Mouse (Mus musculus) forebrain, embryonic 11.5 days (tissue): ENCODE measurements around the gene Elk4. TPM values are rescaled to one million over a fixed set of nuclear protein-coding genes. Genes with fewer than 3 reads are reported as not detected.
A peak's percentile ranks its signal among the peaks of the same experiment; 100 is the strongest.

Experiments
- ATAC-seq: fragments of 200-750 bp; cut with Nextera tagmentation; replicated peaks from 2 replicates; pipeline ENCODE4 v1.8.0; 2017; ENCODE audit warnings: moderate TSS enrichment; ENCODE audit not compliant: low FRiP score
- DNase-seq: peaks from one replicate; pipeline ENCODE4 v3.0.0-alpha.2; 2017; ENCODE audit warnings: low spot score
- H3K27ac ChIP-seq: fragments of 300-500 bp; sonication (generic); 2 replicates; pipeline ENCODE4 v1.5.1; 2014; ENCODE audit warnings: low read depth, low read length
- H3K27me3 ChIP-seq: fragments of 300-500 bp; sonication (generic); 2 replicates; pipeline ENCODE4 v1.6.1; 2014; ENCODE audit warnings: mild to moderate bottlenecking, low read length, mixed read lengths; ENCODE audit not compliant: control insufficient read depth, insufficient read depth
- H3K36me3 ChIP-seq: fragments of 300-500 bp; sonication (generic); 2 replicates; pipeline ENCODE4 v1.6.1; 2014; ENCODE audit warnings: mild to moderate bottlenecking, low read length, moderate library complexity, mixed read lengths; ENCODE audit not compliant: control insufficient read depth, insufficient read depth
- H3K4me1 ChIP-seq: fragments of 300-500 bp; sonication (generic); replicated peaks from 2 replicates; pipeline ENCODE4 v1.6.1; 2014; ENCODE audit warnings: low read length, mixed read lengths; ENCODE audit not compliant: control insufficient read depth, insufficient read depth
- H3K4me2 ChIP-seq: fragments of 300-500 bp; sonication (generic); 2 replicates; pipeline ENCODE4 v1.6.1; 2014; ENCODE audit warnings: low read depth, mild to moderate bottlenecking, low read length, moderate library complexity, mixed read lengths; ENCODE audit not compliant: severe bottlenecking
- H3K4me3 ChIP-seq: fragments of 300-500 bp; sonication (generic); 2 replicates; pipeline ENCODE4 v1.5.1; 2014; ENCODE audit warnings: low read depth, low read length
- H3K9ac ChIP-seq: fragments of 300-500 bp; sonication (generic); 2 replicates; pipeline ENCODE4 v1.6.1; 2014; ENCODE audit warnings: low read length
- H3K9me3 ChIP-seq: fragments of 300-500 bp; sonication (generic); 2 replicates; pipeline ENCODE4 v1.6.1; 2016; ENCODE audit warnings: low read length, mixed read lengths; ENCODE audit not compliant: control insufficient read depth
- WGBS: fragments of 180-500 bp; shearing (Covaris S2); extraction: QIAGEN DNeasy Blood & Tissue Kit; methylation state at CpG from one replicate; pipeline ENCODE4 v1.1.7; 2014; 5-methylcytosine and 5-hydroxymethylcytosine counted together
- polyA plus RNA-seq: library from polyadenylated mRNA; unstranded; fragments of >200 nt; fragmentation: Nextera tagmentation; extraction: Ambion mirVana; gene quantifications from 2 replicates; pipeline ENCODE4 v1.2.1, GENCODE M21; 2014

Gene Elk4
- polyA plus RNA-seq: 19.8 and 20.3 TPM in 2 replicates

GRCm38 (mm10) chr1:132007282-132007815 is at the start of gene Elk4:
TSS of gene Elk4 (plus strand) at chr1:132007607.
- peak; percentile 95 for DNase-seq
- Histone ChIP-seq H3K36me3 (no peaks in the 10 kb centered on the region), H3K27me3 (no peaks in the 10 kb centered on the region), H3K4me3 (peak within 1 kb of the TSS; percentile 88), H3K4me1 (peaks cover 6% of the 10 kb centered on the region; the same call in 1 of the 2 replicates), H3K27ac (peak within 1 kb of the TSS; percentile 91), H3K9me3 (no peaks in the 10 kb centered on the region), H3K4me2 (peak within 1 kb of the TSS; percentile 56), H3K9ac (peak within 1 kb of the TSS; percentile 93)
- peak; percentile 91 for ATAC-seq
- WGBS: 0% methylated on average over 53 of the region's 61 CpGs

- peaks cover 10% of the 10 kb centered on the region; the same call in 1 of the 2 replicates for H3K27me3 ChIP-seq
- H3K27ac ChIP-seq: no peak overlapping the region
- no peak overlapping the region for H3K9ac ChIP-seq
- WGBS: 58% methylated on average over 2 of the region's 2 CpGs
- H3K9me3 ChIP-seq: no peaks in the 10 kb centered on the region
- H3K36me3 ChIP-seq: no peaks in the 10 kb centered on the region
- no peak overlapping the region for H3K4me2 ChIP-seq
- no peak overlapping the region for H3K4me3 ChIP-seq
- no peak for ATAC-seq
- peaks cover 14% of the 10 kb centered on the region; the same call in 1 of the 2 replicates for H3K4me1 ChIP-seq
- DNase-seq: no peak
Measured at GRCm38 (mm10) chr1:131961004-131961403, 46.4 kb upstream of the Elk4 start.

- peaks cover 10% of the 10 kb centered on the region; the same call in 1 of the 2 replicates for H3K27me3 ChIP-seq
Measured at GRCm38 (mm10) chr1:131962606-131963084, 44.8 kb upstream of the Elk4 start, which contains the start of gene Slc45a3. TSS of gene Slc45a3 (plus strand) at chr1:131962967.

GRCm38 (mm10) chr1:131963085-131963951 is 44.1 kb upstream of the Elk4 start:
- peaks cover 20% of the 10 kb centered on the region; the same call in 1 of the 2 replicates for H3K4me1 ChIP-seq
- peak overlapping the region; percentile 96 for H3K4me2 ChIP-seq
- no peak overlapping the region for H3K27ac ChIP-seq
- ATAC-seq (peak; percentile 76), DNase-seq (peak; percentile 58)
- H3K36me3 ChIP-seq: no peaks in the 10 kb centered on the region
- peak overlapping the region; percentile 79 for H3K9ac ChIP-seq
- H3K4me3 ChIP-seq: peak overlapping the region; percentile 82
- WGBS: under 1% methylated on average over 70 of the region's 76 CpGs
- no peaks in the 10 kb centered on the region for H3K9me3 ChIP-seq
- peaks cover 10% of the 10 kb centered on the region; the same call in 1 of the 2 replicates for H3K27me3 ChIP-seq

More at GRCm38 (mm10) chr1:131962606-131963084, 44.8 kb upstream of the Elk4 start, which contains the start of gene Slc45a3:
- Histone ChIP-seq H3K4me1 (peaks cover 20% of the 10 kb centered on the region; the same call in 1 of the 2 replicates), H3K4me2 (peak within 1 kb of the TSS; percentile 96), H3K9me3 (no peaks in the 10 kb centered on the region), H3K36me3 (no peaks in the 10 kb centered on the region), H3K27ac (no peak within 1 kb of the TSS), H3K9ac (peak within 1 kb of the TSS; percentile 79), H3K4me3 (peak within 1 kb of the TSS; percentile 82)
- peak; percentile 69 for ATAC-seq
- WGBS: under 1% methylated on average over 34 of the region's 35 CpGs
- DNase-seq: peak; percentile 83

GRCm38 (mm10) chr1:131964100-131964499 is 43.3 kb upstream of the Elk4 start:
- H3K27ac ChIP-seq: no peak overlapping the region
- no peaks in the 10 kb centered on the region for H3K36me3 ChIP-seq
- H3K9me3 ChIP-seq: no peaks in the 10 kb centered on the region
- WGBS: 27% methylated on average over 5 of the region's 5 CpGs
- H3K27me3 ChIP-seq: peaks cover 10% of the 10 kb centered on the region; the same call in 1 of the 2 replicates
- peak overlapping the region; percentile 82 for H3K4me3 ChIP-seq
- H3K4me2 ChIP-seq: peak overlapping the region; percentile 96
- ATAC-seq: no peak
- peak overlapping the region; percentile 79; the same call in 1 of the 2 replicates for H3K9ac ChIP-seq
- no peak for DNase-seq
- H3K4me1 ChIP-seq: peaks cover 20% of the 10 kb centered on the region; the same call in 1 of the 2 replicates

GRCm38 (mm10) chr1:131964580-131964979 is 42.8 kb upstream of the Elk4 start:
- Histone ChIP-seq H3K9ac (no peak overlapping the region), H3K36me3 (no peaks in the 10 kb centered on the region), H3K4me2 (no peak overlapping the region), H3K9me3 (no peaks in the 10 kb centered on the region), H3K27ac (no peak overlapping the region), H3K4me3 (no peak overlapping the region), H3K27me3 (peaks cover 10% of the 10 kb centered on the region; the same call in 1 of the 2 replicates), H3K4me1 (peaks cover 20% of the 10 kb centered on the region; the same call in 1 of the 2 replicates)
- ATAC-seq (no peak), DNase-seq (no peak)
- 69% methylated on average over 7 of the region's 7 CpGs for WGBS

- Histone ChIP-seq H3K9me3 (no peaks in the 10 kb centered on the region), H3K9ac (no peak overlapping the region), H3K4me2 (no peak overlapping the region), H3K27me3 (peaks cover 10% of the 10 kb centered on the region; the same call in 1 of the 2 replicates), H3K36me3 (no peaks in the 10 kb centered on the region), H3K4me3 (no peak overlapping the region), H3K27ac (no peak overlapping the region), H3K4me1 (peaks cover 27% of the 10 kb centered on the region; the same call in 1 of the 2 replicates)
- DNase-seq (no peak), ATAC-seq (no peak)
- WGBS: 46% methylated on average over 5 of the region's 5 CpGs
Measured at GRCm38 (mm10) chr1:131965818-131966217, 41.6 kb upstream of the Elk4 start.

GRCm38 (mm10) chr1:131967336-131967735 is 40.1 kb upstream of the Elk4 start:
- no peak overlapping the region for H3K4me3 ChIP-seq
- peaks cover 40% of the 10 kb centered on the region for H3K4me1 ChIP-seq
- no peak overlapping the region for H3K4me2 ChIP-seq
- H3K27me3 ChIP-seq: peaks cover 9% of the 10 kb centered on the region; the same call in 1 of the 2 replicates
- no peaks in the 10 kb centered on the region for H3K9me3 ChIP-seq
- DNase-seq: no peak
- no peak overlapping the region for H3K27ac ChIP-seq
- H3K9ac ChIP-seq: no peak overlapping the region
- no peaks in the 10 kb centered on the region for H3K36me3 ChIP-seq
- 82% methylated on average over 7 of the region's 7 CpGs for WGBS
- ATAC-seq: no peak
